Mouse (Mus musculus): ENCODE measurements around the gene Otulin. TPM values are rescaled to one million over a fixed set of nuclear protein-coding genes. Genes with fewer than 3 reads are reported as not detected.

Gene Otulin
- polyA plus RNA-seq, 1 experiment from 2014 or later: 12.3 TPM

GRCm38 (mm10) chr15:27594973-27595372 is 35.5 kb downstream of the Otulin start:
- Histone ChIP-seq H3K27ac (ENCODE audit: low read depth, low read length) (no peak overlapping the region), H3K9ac (ENCODE audit: low read depth, low read length) (no peak overlapping the region), H3K4me2 (ENCODE audit: low read length) (no peak overlapping the region), H3K9me3 (ENCODE audit: control insufficient read depth, low read length) (no peaks in the 10 kb centered on the region), H3K27me3 (replicated peaks; ENCODE audit: control insufficient read depth, insufficient read depth, low read length) (no peaks in the 10 kb centered on the region), H3K4me3 (ENCODE audit: low read length) (no peak overlapping the region), H3K36me3 (ENCODE audit: control insufficient read depth, insufficient read depth, low read length) (0 out of 2 replicates have a peak, but pooled peaks cover 9% of the 10 kb centered on the region), H3K4me1 (ENCODE audit: control insufficient read depth, insufficient read depth, low read depth, low read length) (no peaks in the 10 kb centered on the region)
- ATAC-seq: no peak
- 47% methylated on average over 4 of the region's 4 CpGs for WGBS

GRCm38 (mm10) chr15:27593717-27594116 is 36.8 kb downstream of the Otulin start:
- Histone ChIP-seq H3K36me3 (ENCODE audit: control insufficient read depth, insufficient read depth, low read length) (0 out of 2 replicates have a peak, but pooled peaks cover 9% of the 10 kb centered on the region), H3K27me3 (replicated peaks; ENCODE audit: control insufficient read depth, insufficient read depth, low read length) (no peaks in the 10 kb centered on the region)
- WGBS: 75% methylated on average over 13 of the region's 13 CpGs

GRCm38 (mm10) chr15:27592620-27593320 is 37.7 kb downstream of the Otulin start:
- H3K4me3 ChIP-seq (ENCODE audit: low read length): no peak overlapping the region
- ATAC-seq: no peak
- no peak overlapping the region for H3K27ac ChIP-seq (ENCODE audit: low read depth, low read length)
- H3K9me3 ChIP-seq (ENCODE audit: control insufficient read depth, low read length): no peaks in the 10 kb centered on the region
- no peak overlapping the region for H3K9ac ChIP-seq (ENCODE audit: low read depth, low read length)
- H3K4me1 ChIP-seq (ENCODE audit: control insufficient read depth, insufficient read depth, low read depth, low read length): peaks cover 6% of the 10 kb centered on the region; the same call in 1 of the 2 replicates
- WGBS: 86% methylated on average over 19 of the region's 19 CpGs
- no peaks in the 10 kb centered on the region for H3K27me3 ChIP-seq (replicated peaks; ENCODE audit: control insufficient read depth, insufficient read depth, low read length)
- no peak overlapping the region for H3K4me2 ChIP-seq (ENCODE audit: low read length)
- H3K36me3 ChIP-seq (ENCODE audit: control insufficient read depth, insufficient read depth, low read length): 0 out of 2 replicates have a peak, but pooled peaks cover 9% of the 10 kb centered on the region

More at GRCm38 (mm10) chr15:27593717-27594116, 36.8 kb downstream of the Otulin start:
- H3K9me3 ChIP-seq (ENCODE audit: control insufficient read depth, low read length): no peaks in the 10 kb centered on the region
- H3K4me1 ChIP-seq (ENCODE audit: control insufficient read depth, insufficient read depth, low read depth, low read length): peaks cover 1% of the 10 kb centered on the region; the same call in 1 of the 2 replicates
- no peak for ATAC-seq
- H3K27ac ChIP-seq (ENCODE audit: low read depth, low read length): no peak overlapping the region
- no peak overlapping the region for H3K4me3 ChIP-seq (ENCODE audit: low read length)
- H3K9ac ChIP-seq (ENCODE audit: low read depth, low read length): no peak overlapping the region
- no peak overlapping the region for H3K4me2 ChIP-seq (ENCODE audit: low read length)

- WGBS: 92% methylated on average over 9 of the region's 9 CpGs
- Histone ChIP-seq H3K4me2 (ENCODE audit: low read length) (no peak overlapping the region), H3K9ac (ENCODE audit: low read depth, low read length) (no peak overlapping the region), H3K9me3 (ENCODE audit: control insufficient read depth, low read length) (no peaks in the 10 kb centered on the region), H3K4me3 (ENCODE audit: low read length) (no peak overlapping the region), H3K36me3 (ENCODE audit: control insufficient read depth, insufficient read depth, low read length) (0 out of 2 replicates have a peak, but pooled peaks cover 9% of the 10 kb centered on the region), H3K27ac (ENCODE audit: low read depth, low read length) (no peak overlapping the region), H3K27me3 (replicated peaks; ENCODE audit: control insufficient read depth, insufficient read depth, low read length) (no peaks in the 10 kb centered on the region), H3K4me1 (ENCODE audit: control insufficient read depth, insufficient read depth, low read depth, low read length) (peaks cover 6% of the 10 kb centered on the region; the same call in 1 of the 2 replicates)
- no peak for ATAC-seq
Measured at GRCm38 (mm10) chr15:27590812-27591211, 39.7 kb downstream of the Otulin start.

GRCm38 (mm10) chr15:27588087-27588826 is 42.2 kb downstream of the Otulin start:
- Histone ChIP-seq H3K4me2 (ENCODE audit: low read length) (no peak overlapping the region), H3K4me1 (ENCODE audit: control insufficient read depth, insufficient read depth, low read depth, low read length) (peaks cover 6% of the 10 kb centered on the region; the same call in 1 of the 2 replicates), H3K9ac (ENCODE audit: low read depth, low read length) (no peak overlapping the region), H3K4me3 (ENCODE audit: low read length) (no peak overlapping the region), H3K27me3 (replicated peaks; ENCODE audit: control insufficient read depth, insufficient read depth, low read length) (no peaks in the 10 kb centered on the region), H3K27ac (ENCODE audit: low read depth, low read length) (peak overlapping the region; percentile 24; the same call in 1 of the 2 replicates), H3K9me3 (ENCODE audit: control insufficient read depth, low read length) (no peaks in the 10 kb centered on the region), H3K36me3 (ENCODE audit: control insufficient read depth, insufficient read depth, low read length) (0 out of 2 replicates have a peak, but pooled peaks cover 6% of the 10 kb centered on the region)
- ATAC-seq: no peak
- 64% methylated on average over 14 of the region's 14 CpGs for WGBS

GRCm38 (mm10) chr15:27586093-27586480 is 44.4 kb downstream of the Otulin start:
- no peak for ATAC-seq
- Histone ChIP-seq H3K4me2 (ENCODE audit: low read length) (no peak overlapping the region), H3K4me1 (ENCODE audit: control insufficient read depth, insufficient read depth, low read depth, low read length) (peaks cover 11% of the 10 kb centered on the region; the same call in 1 of the 2 replicates), H3K36me3 (ENCODE audit: control insufficient read depth, insufficient read depth, low read length) (peaks cover 9% of the 10 kb centered on the region), H3K9me3 (ENCODE audit: control insufficient read depth, low read length) (no peaks in the 10 kb centered on the region), H3K27me3 (replicated peaks; ENCODE audit: control insufficient read depth, insufficient read depth, low read length) (no peaks in the 10 kb centered on the region), H3K27ac (ENCODE audit: low read depth, low read length) (no peak overlapping the region), H3K9ac (ENCODE audit: low read depth, low read length) (no peak overlapping the region), H3K4me3 (ENCODE audit: low read length) (no peak overlapping the region)
- WGBS: 97% methylated on average over 5 of the region's 5 CpGs

- peaks cover 9% of the 10 kb centered on the region for H3K36me3 ChIP-seq (ENCODE audit: control insufficient read depth, insufficient read depth, low read length)
- no peaks in the 10 kb centered on the region for H3K9me3 ChIP-seq (ENCODE audit: control insufficient read depth, low read length)
- 72% methylated on average over 4 of the region's 4 CpGs for WGBS
- no peak overlapping the region for H3K4me2 ChIP-seq (ENCODE audit: low read length)
- no peak overlapping the region for H3K27ac ChIP-seq (ENCODE audit: low read depth, low read length)
- no peaks in the 10 kb centered on the region for H3K27me3 ChIP-seq (replicated peaks; ENCODE audit: control insufficient read depth, insufficient read depth, low read length)
- ATAC-seq: no peak
- no peak overlapping the region for H3K4me3 ChIP-seq (ENCODE audit: low read length)
- H3K9ac ChIP-seq (ENCODE audit: low read depth, low read length): no peak overlapping the region
- H3K4me1 ChIP-seq (ENCODE audit: control insufficient read depth, insufficient read depth, low read depth, low read length): peaks cover 11% of the 10 kb centered on the region; the same call in 1 of the 2 replicates
Measured at GRCm38 (mm10) chr15:27585466-27586092, 44.9 kb downstream of the Otulin start.

- H3K4me2 ChIP-seq (ENCODE audit: low read length): no peak overlapping the region
- H3K9ac ChIP-seq (ENCODE audit: low read depth, low read length): no peak overlapping the region
- H3K4me3 ChIP-seq (ENCODE audit: low read length): no peak overlapping the region
- H3K4me1 ChIP-seq (ENCODE audit: control insufficient read depth, insufficient read depth, low read depth, low read length): peaks cover 9% of the 10 kb centered on the region; the same call in 1 of the 2 replicates
- no peaks in the 10 kb centered on the region for H3K27me3 ChIP-seq (replicated peaks; ENCODE audit: control insufficient read depth, insufficient read depth, low read length)
- H3K27ac ChIP-seq (ENCODE audit: low read depth, low read length): no peak overlapping the region
- H3K36me3 ChIP-seq (ENCODE audit: control insufficient read depth, insufficient read depth, low read length): peaks cover 3% of the 10 kb centered on the region
- no peaks in the 10 kb centered on the region for H3K9me3 ChIP-seq (ENCODE audit: control insufficient read depth, low read length)
- ATAC-seq: no peak
- WGBS: 93% methylated on average over 6 of the region's 6 CpGs
Measured at GRCm38 (mm10) chr15:27583620-27584019, 46.9 kb downstream of the Otulin start.
